Mouse (Mus musculus): Measurements from ENCODE around the gene Crb3. TPM values are rescaled to one million over a fixed set of nuclear protein-coding genes. Genes with fewer than 3 reads are reported as not detected.
A peak's percentile ranks its signal among the peaks of the same experiment; 100 is the strongest.
"Not testable (repeated sequence)": the region's sequence is repeated elsewhere in the genome, so short reads cannot be mapped to it uniquely, and the experiment has no call there.

Crb3 gene
- polyA plus RNA-seq, 1 experiment: 2.4 TPM

DNA sequence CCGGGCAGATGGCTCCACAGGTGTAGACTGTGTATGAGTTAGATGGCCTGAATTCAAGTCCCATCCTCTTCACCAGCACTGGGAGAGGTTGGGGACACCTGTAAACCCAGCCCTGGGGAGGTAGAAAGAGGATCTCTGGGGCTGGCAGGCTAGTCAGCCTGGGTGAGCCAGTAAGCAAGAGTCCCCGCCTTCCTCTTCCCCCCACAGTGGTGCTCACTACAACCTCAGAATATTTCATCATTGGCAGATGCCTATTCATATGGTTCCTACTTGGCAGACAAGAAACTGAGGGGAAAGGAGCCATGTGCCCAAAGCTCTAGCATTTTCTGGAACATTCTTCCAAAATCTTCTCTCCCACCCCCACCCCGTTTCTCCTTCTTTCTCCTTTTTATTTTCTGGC lies 10.1 kb upstream of the Crb3 start:
- H3K36me3 ChIP-seq (ENCODE audit: control insufficient read depth, insufficient read depth, low read length): no peaks in the 10 kb centered on the region
- no peak overlapping the region for H3K27ac ChIP-seq (ENCODE audit: control insufficient read depth, insufficient read depth, low read depth, low read length)
- TF ChIP-seq CTCF (IDR thresholded peaks at IDR 0.05; ENCODE audit: control insufficient read depth, insufficient read depth, insufficient replicate concordance, low read depth, low read length): no peak
- TF ChIP-seq POLR2A (IDR thresholded peaks at IDR 0.05; ENCODE audit: control insufficient read depth, low read depth, low read length): no peak
- H3K4me1 ChIP-seq (ENCODE audit: control insufficient read depth, insufficient read depth, low read length): peaks cover 12% of the 10 kb centered on the region
- no peaks in the 10 kb centered on the region for H3K27me3 ChIP-seq (ENCODE audit: control insufficient read depth, insufficient read depth, low read length)
- H3K4me3 ChIP-seq (ENCODE audit: control insufficient read depth, low read depth, low read length): no peak overlapping the region

DNA sequence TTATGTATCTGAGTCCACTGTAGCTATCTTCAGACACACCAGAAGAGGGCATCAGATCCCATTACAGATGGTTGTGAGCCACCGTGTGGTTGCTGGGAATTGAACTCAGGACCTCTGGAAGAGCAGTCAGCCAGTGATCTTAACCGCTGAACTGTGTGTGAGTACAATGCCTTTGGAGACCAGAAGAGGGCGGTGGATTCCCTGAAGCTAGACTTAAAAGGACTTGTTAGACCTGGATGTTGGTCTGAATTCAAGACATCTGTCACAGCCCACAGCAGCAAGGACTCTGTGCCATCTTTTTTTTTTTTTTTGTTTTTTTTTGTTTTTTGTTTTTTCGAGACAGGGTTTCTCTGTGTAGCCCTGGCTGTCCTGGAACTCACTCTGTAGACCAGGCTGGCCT lies 7.2 kb upstream of the Crb3 start:
- not testable (repeated sequence) for H3K27ac ChIP-seq (ENCODE audit: control insufficient read depth, insufficient read depth, low read depth, low read length); H3K27me3 ChIP-seq (ENCODE audit: control insufficient read depth, insufficient read depth, low read length); H3K4me3 ChIP-seq (ENCODE audit: control insufficient read depth, low read depth, low read length); H3K36me3 ChIP-seq (ENCODE audit: control insufficient read depth, insufficient read depth, low read length)
- H3K4me1 ChIP-seq (ENCODE audit: control insufficient read depth, insufficient read depth, low read length): peaks cover 17% of the 10 kb centered on the region

DNA sequence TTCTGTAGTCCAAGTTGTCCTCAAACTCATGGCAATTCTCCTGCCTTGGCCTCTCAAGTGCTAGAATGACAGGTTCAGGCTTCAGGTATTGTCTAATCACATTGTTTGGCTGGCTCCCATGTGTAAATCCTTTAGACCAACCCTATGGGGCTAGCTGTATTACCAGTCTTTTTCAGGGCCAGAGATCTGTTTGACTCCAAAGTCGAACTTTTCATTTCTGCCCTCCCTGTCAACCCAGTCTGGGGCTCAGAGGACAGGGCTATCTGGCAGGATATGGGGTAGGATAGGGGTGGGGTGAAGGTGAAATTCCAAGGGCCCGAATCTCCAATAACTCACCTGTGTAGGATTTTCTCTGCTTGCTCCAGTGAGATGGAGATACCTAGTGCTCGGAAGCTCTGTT lies 2.7 kb upstream of the Crb3 start:
- TF ChIP-seq POLR2A (IDR thresholded peaks at IDR 0.05; ENCODE audit: control insufficient read depth, low read depth, low read length) (no peak), CTCF (IDR thresholded peaks at IDR 0.05; ENCODE audit: control insufficient read depth, insufficient read depth, insufficient replicate concordance, low read depth, low read length) (no peak)
- Histone ChIP-seq H3K4me1 (ENCODE audit: control insufficient read depth, insufficient read depth, low read length) (peaks cover 16% of the 10 kb centered on the region), H3K27me3 (ENCODE audit: control insufficient read depth, insufficient read depth, low read length) (no peaks in the 10 kb centered on the region), H3K27ac (ENCODE audit: control insufficient read depth, insufficient read depth, low read depth, low read length) (no peak overlapping the region), H3K4me3 (ENCODE audit: control insufficient read depth, low read depth, low read length) (no peak overlapping the region), H3K36me3 (ENCODE audit: control insufficient read depth, insufficient read depth, low read length) (no peaks in the 10 kb centered on the region)

DNA sequence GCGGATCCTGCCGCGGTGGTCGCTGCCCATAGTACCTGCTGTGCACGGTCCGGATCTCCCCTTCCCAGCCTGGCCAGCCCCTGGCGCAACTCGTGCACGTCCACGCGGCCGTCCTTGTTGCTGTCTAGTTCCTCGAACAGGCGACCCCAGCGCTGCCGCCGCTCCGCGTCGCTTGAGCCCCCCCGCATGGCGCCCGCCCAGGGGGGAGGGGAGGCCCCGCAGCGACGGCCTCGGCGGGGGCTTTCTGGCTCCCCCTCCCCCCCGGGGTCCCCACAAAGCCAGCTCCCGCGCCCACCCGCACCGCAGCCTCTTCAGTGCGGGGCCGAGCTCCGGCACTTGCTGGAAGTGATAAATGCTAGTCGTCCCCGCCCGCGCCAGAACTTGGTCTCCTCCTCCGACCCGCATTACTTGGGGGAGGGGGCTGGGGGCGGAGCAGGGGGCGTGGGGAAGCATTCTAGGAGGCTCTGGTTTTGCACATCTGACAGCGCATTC lies 627 bp downstream of the Crb3 start, which contains the start of gene Slc25a23:
Gene Slc25a23, minus strand, starts transcription at position 378 of the 492 bp plus-strand sequence.
- Histone ChIP-seq H3K4me3 (ENCODE audit: control insufficient read depth, low read depth, low read length) (peak within 1 kb of the TSS; percentile 91), H3K36me3 (ENCODE audit: control insufficient read depth, insufficient read depth, low read length) (no peaks in the 10 kb centered on the region), H3K4me1 (ENCODE audit: control insufficient read depth, insufficient read depth, low read length) (peaks cover 21% of the 10 kb centered on the region), H3K27me3 (ENCODE audit: control insufficient read depth, insufficient read depth, low read length) (no peaks in the 10 kb centered on the region; the same call in 1 of the 2 replicates), H3K27ac (ENCODE audit: control insufficient read depth, insufficient read depth, low read depth, low read length) (peak within 1 kb of the TSS; percentile 59; the same call in 1 of the 2 replicates)
- TF ChIP-seq CTCF (IDR thresholded peaks at IDR 0.05; ENCODE audit: control insufficient read depth, insufficient read depth, insufficient replicate concordance, low read depth, low read length) (no peak), POLR2A (IDR thresholded peaks at IDR 0.05; ENCODE audit: control insufficient read depth, low read depth, low read length) (no peak)

DNA sequence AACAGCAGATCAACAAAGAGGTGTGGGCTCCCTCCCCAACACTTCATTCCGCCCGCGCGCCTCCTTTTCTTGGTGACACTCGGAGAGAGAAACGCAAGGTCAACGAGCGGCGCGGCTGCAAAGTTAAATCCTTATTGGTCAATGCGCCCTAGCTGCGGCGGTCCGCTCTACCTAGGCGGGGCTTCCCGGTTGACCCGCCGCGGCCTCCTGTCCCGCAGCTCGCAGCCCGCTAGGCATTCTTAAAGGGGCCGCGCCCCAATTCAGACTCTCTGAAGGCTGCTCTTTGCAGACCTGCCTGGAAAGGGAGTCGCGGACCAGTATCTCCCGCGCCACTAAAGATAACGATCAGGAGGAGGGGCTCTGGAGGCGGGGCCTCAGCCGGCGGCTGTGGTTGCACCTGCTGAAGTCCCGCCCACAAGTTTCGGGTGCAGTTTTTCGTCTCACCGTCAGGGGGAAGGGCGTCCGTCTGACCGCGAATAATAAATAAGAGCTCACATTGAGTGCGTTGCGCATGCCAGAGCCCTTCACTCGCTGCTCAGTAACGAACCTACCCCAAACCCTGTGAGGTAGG lies 1.4 kb downstream of the Crb3 start:
- H3K36me3 ChIP-seq (ENCODE audit: control insufficient read depth, insufficient read depth, low read length): no peaks in the 10 kb centered on the region
- peak overlapping the region; percentile 86 for H3K4me3 ChIP-seq (ENCODE audit: control insufficient read depth, low read depth, low read length)
- H3K4me1 ChIP-seq (ENCODE audit: control insufficient read depth, insufficient read depth, low read length): peaks cover 19% of the 10 kb centered on the region
- H3K27me3 ChIP-seq (ENCODE audit: control insufficient read depth, insufficient read depth, low read length): no peaks in the 10 kb centered on the region; the same call in 1 of the 2 replicates
- H3K27ac ChIP-seq (ENCODE audit: control insufficient read depth, insufficient read depth, low read depth, low read length): peak overlapping the region; percentile 59; the same call in 1 of the 2 replicates
- TF ChIP-seq CTCF (IDR thresholded peaks at IDR 0.05; ENCODE audit: control insufficient read depth, insufficient read depth, insufficient replicate concordance, low read depth, low read length): peak; percentile 59
- TF ChIP-seq POLR2A (IDR thresholded peaks at IDR 0.05; ENCODE audit: control insufficient read depth, low read depth, low read length): 0 out of 2 replicates have a peak, but pooled peaks have one; percentile 14

DNA sequence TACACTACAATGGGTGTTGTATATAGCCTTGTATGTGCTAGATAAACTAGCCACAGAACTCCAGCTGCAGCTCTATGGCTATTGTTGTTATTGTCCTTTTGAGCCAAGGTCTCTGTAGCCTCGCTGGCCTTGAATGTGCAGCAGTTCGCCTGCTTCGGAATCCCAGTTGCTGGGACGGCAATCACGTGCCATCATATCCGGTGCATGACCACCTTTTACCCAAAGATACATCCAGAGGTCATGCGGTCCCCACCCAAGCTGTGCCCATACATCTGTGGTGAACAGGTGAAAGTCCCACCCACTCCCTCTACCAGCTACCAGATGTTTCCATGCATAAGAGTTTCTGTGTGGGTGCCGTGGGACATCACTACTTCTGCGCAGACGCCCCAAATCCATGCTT lies 2.2 kb downstream of the Crb3 start:
- Histone ChIP-seq H3K4me3 (ENCODE audit: control insufficient read depth, low read depth, low read length) (no peak overlapping the region), H3K4me1 (ENCODE audit: control insufficient read depth, insufficient read depth, low read length) (peaks cover 19% of the 10 kb centered on the region), H3K27ac (ENCODE audit: control insufficient read depth, insufficient read depth, low read depth, low read length) (no peak overlapping the region), H3K27me3 (ENCODE audit: control insufficient read depth, insufficient read depth, low read length) (no peaks in the 10 kb centered on the region; the same call in 1 of the 2 replicates), H3K36me3 (ENCODE audit: control insufficient read depth, insufficient read depth, low read length) (no peaks in the 10 kb centered on the region)
- TF ChIP-seq POLR2A (IDR thresholded peaks at IDR 0.05; ENCODE audit: control insufficient read depth, low read depth, low read length) (no peak), CTCF (IDR thresholded peaks at IDR 0.05; ENCODE audit: control insufficient read depth, insufficient read depth, insufficient replicate concordance, low read depth, low read length) (no peak)

DNA sequence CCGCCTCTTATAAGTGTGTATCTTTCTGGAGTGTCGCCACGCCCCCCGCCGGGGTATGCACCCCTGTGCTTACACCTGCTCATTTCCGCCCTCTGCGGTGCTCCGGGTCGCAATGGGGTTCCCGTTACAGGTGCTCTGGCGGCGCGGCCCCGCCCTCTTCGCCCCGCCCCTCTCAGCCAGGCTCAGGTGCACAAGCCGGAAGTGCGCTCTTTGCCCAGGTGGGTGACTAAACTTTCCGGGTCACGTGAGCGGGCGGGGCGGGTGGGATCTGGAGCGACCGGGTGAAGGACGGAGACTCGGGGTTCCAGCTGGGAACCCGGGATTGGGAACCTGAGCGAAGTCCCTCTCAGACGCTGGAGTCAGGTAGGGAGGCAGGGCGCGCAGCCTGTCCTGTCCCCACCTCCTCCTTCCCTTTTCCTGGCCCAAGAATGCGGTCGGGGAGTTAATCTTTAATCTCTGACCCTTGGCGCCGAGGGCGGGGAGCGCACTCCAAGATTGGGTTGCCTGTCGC lies 3.2 kb downstream of the Crb3 start:
- TF ChIP-seq POLR2A (IDR thresholded peaks at IDR 0.05; ENCODE audit: control insufficient read depth, low read depth, low read length) (no peak), CTCF (IDR thresholded peaks at IDR 0.05; ENCODE audit: control insufficient read depth, insufficient read depth, insufficient replicate concordance, low read depth, low read length) (no peak)
- peaks cover 19% of the 10 kb centered on the region for H3K4me1 ChIP-seq (ENCODE audit: control insufficient read depth, insufficient read depth, low read length)
- H3K27me3 ChIP-seq (ENCODE audit: control insufficient read depth, insufficient read depth, low read length): no peaks in the 10 kb centered on the region; the same call in 1 of the 2 replicates
- H3K36me3 ChIP-seq (ENCODE audit: control insufficient read depth, insufficient read depth, low read length): no peaks in the 10 kb centered on the region
- H3K4me3 ChIP-seq (ENCODE audit: control insufficient read depth, low read depth, low read length): peak overlapping the region; percentile 34
- H3K27ac ChIP-seq (ENCODE audit: control insufficient read depth, insufficient read depth, low read depth, low read length): no peak overlapping the region
